Mouse (Mus musculus): ENCODE results near the gene Cabp4. TPM values are rescaled to one million over a fixed set of nuclear protein-coding genes. Genes with fewer than 3 reads are reported as not detected.
A peak's percentile ranks its signal among the peaks of the same experiment; 100 is the strongest.

The Cabp4 gene
- 0.08 and 0.17 TPM in 2 replicates for polyA plus RNA-seq (2012; rRNA removed)

DNA sequence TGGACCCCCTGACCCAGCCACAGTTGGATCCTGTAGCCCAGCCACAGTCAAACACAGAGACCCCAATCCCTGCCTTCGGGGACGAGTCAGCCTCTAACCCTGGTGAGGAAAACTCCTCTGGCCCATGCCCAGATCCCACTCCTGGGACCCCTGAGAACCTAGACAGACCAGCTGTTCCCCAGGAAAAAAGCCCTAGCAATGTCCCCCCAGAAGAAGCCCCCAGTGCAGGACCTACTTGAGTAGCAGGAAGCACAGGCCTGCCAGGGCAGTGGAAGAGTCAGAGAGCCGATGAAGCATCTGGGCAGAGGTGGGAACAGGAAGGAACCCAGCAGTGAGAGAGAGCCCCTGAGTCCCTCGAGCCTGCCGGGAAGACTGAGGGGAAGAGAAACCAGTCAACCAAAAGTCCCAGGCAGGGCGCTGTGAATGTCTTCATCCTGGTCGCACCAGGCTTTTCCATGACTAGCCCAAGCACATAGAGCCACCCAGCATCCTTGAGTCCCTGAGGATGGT is at the start of gene Cabp4:
TSS of gene Cabp4 (minus strand) at position 275 of the 510 bp plus-strand sequence.
- Histone ChIP-seq H3K27ac (ENCODE audit: insufficient read depth, low read length) (no peak within 1 kb of the TSS), H3K4me1 (ENCODE audit: control insufficient read depth, insufficient read depth, low read length) (peaks cover 7% of the 10 kb centered on the region), H3K4me3 (ENCODE audit: insufficient read depth, low read length) (no peak within 1 kb of the TSS)
- TF ChIP-seq CTCF (IDR thresholded peaks at IDR 0.05; ENCODE audit: extremely low read depth, insufficient read depth, low read length) (no peak), POLR2A (IDR thresholded peaks at IDR 0.05; ENCODE audit: extremely low read depth, insufficient read depth, low read length) (no peak)

DNA sequence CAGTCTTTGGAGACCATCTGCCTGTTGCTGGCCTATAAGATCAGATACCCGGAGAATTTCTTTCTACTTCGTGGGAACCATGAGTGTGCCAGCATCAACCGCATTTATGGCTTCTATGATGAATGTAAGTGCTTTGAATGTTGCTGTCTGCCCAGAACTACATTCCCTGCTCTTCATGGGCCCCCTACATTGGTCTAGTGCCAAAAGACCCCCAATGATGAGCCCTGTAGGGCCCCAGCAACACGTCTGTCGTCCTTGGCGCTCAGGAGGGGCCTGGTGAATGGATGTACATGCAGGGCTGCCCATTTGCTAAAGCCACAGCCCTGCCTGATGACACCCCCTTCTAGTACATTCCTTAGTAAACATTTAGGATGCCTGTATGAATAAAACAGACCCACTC is 49.3 kb upstream of the Cabp4 start:
- Histone ChIP-seq H3K4me1 (ENCODE audit: control insufficient read depth, insufficient read depth, low read length) (peaks cover 7% of the 10 kb centered on the region; the same call in 1 of the 2 replicates), H3K27ac (ENCODE audit: insufficient read depth, low read length) (no peak overlapping the region), H3K4me3 (ENCODE audit: insufficient read depth, low read length) (peak overlapping the region; percentile 97)
- TF ChIP-seq CTCF (IDR thresholded peaks at IDR 0.05; ENCODE audit: extremely low read depth, insufficient read depth, low read length) = no peak
- no peak for TF ChIP-seq POLR2A (IDR thresholded peaks at IDR 0.05; ENCODE audit: extremely low read depth, insufficient read depth, low read length)

- peaks cover 7% of the 10 kb centered on the region; the same call in 1 of the 2 replicates for H3K4me1 ChIP-seq (ENCODE audit: control insufficient read depth, insufficient read depth, low read length)
- peak overlapping the region; percentile 97 for H3K4me3 ChIP-seq (ENCODE audit: insufficient read depth, low read length)
- peak overlapping the region; percentile 93 for H3K27ac ChIP-seq (ENCODE audit: insufficient read depth, low read length)
- TF ChIP-seq CTCF (IDR thresholded peaks at IDR 0.05; ENCODE audit: extremely low read depth, insufficient read depth, low read length) (no peak), POLR2A (IDR thresholded peaks at IDR 0.05; ENCODE audit: extremely low read depth, insufficient read depth, low read length) (no peak)
Measured at GRCm38 (mm10) chr19:4192251-4192985, 48.6 kb upstream of the Cabp4 start.

DNA sequence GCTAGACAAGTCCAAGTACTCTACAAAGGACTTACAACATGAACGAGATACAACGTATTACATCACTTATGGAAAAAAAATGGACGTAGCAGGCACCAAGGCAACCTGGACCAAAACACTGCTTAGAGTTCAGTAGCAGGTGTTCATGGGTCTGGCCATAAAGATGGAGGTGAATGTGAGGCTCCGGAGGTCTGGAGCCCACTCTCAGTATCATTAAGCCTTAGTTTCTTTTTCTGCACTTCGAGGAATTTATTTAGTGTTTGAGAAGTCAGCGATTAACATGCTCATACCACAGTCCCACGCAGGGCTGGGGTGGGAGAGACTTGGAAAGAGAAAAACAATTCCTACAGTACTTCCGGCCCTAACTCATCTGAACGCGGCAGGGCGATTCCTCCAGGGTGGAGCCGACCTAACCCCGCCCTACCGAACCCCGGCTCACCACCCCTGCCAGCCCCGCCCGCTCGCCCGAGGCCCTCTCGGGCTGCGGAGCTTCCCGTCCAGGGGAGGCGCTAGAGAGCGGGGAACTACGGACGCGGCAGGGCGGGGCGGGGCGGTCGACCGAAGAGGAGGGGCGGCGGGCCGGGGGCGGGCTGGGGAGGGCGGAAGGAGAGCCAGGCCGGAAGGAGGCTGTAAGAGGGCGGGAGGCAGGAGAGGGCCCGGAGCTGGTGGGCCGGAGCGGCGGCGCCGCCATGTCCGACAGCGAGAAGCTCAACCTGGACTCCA is 47.9 kb upstream of the Cabp4 start, which contains the start of gene Ppp1ca:
TSS of gene Ppp1ca (plus strand) at position 538 of the 723 bp plus-strand sequence.
- TF ChIP-seq POLR2A (IDR thresholded peaks at IDR 0.05; ENCODE audit: extremely low read depth, insufficient read depth, low read length) (peak; percentile 70), CTCF (IDR thresholded peaks at IDR 0.05; ENCODE audit: extremely low read depth, insufficient read depth, low read length) (peak; percentile 43)
- H3K4me3 ChIP-seq (ENCODE audit: insufficient read depth, low read length) = peak within 1 kb of the TSS; percentile 97
- H3K4me1 ChIP-seq (ENCODE audit: control insufficient read depth, insufficient read depth, low read length) = peaks cover 7% of the 10 kb centered on the region; the same call in 1 of the 2 replicates
- peak within 1 kb of the TSS; percentile 93 for H3K27ac ChIP-seq (ENCODE audit: insufficient read depth, low read length)

GRCm38 (mm10) chr19:4190831-4191334 is 47.0 kb upstream of the Cabp4 start, which contains the start of gene Tbc1d10c:
Gene Tbc1d10c (minus strand): TSS chr19:4191284.
- Histone ChIP-seq H3K4me3 (ENCODE audit: insufficient read depth, low read length) (peak within 1 kb of the TSS; percentile 97), H3K27ac (ENCODE audit: insufficient read depth, low read length) (peak within 1 kb of the TSS; percentile 93), H3K4me1 (ENCODE audit: control insufficient read depth, insufficient read depth, low read length) (peaks cover 7% of the 10 kb centered on the region; the same call in 1 of the 2 replicates)
- TF ChIP-seq CTCF (IDR thresholded peaks at IDR 0.05; ENCODE audit: extremely low read depth, insufficient read depth, low read length) (no peak), POLR2A (IDR thresholded peaks at IDR 0.05; ENCODE audit: extremely low read depth, insufficient read depth, low read length) (no peak)

DNA sequence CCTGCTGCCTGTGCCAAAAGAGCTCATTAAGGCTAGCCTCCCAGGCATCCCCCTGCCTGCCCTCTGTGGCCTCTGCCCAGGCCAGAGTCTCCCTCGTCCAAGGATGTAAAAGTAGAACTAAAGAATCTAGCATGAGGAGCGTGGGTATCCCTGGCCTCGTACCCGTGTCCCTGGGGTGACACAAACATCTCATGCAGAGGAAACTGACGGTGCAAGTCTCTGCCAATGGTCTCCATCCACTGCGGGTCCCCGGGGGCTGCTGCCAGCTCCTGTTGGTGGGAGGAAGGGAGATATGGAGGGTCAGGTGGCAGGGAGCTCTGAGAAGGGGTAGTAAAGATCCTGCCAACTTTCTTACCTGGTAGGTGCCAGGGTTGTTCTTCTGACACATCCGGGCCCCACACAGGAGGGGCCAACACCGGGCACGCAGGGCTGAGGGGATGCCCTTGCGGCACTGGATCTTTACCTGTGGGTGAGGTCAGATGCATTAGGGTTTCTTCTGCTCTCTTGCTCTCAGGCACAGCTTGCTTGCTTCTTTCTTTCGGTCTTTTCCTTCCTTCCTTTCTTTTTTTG is 45.3 kb upstream of the Cabp4 start:
- no peak for TF ChIP-seq CTCF (IDR thresholded peaks at IDR 0.05; ENCODE audit: extremely low read depth, insufficient read depth, low read length)
- Histone ChIP-seq H3K27ac (ENCODE audit: insufficient read depth, low read length) (no peak overlapping the region), H3K4me3 (ENCODE audit: insufficient read depth, low read length) (no peak overlapping the region), H3K4me1 (ENCODE audit: control insufficient read depth, insufficient read depth, low read length) (peaks cover 5% of the 10 kb centered on the region; the same call in 1 of the 2 replicates)

GRCm38 (mm10) chr19:4187303-4187702 is 43.5 kb upstream of the Cabp4 start:
- no peak for TF ChIP-seq POLR2A (IDR thresholded peaks at IDR 0.05; ENCODE audit: extremely low read depth, insufficient read depth, low read length)
- TF ChIP-seq CTCF (IDR thresholded peaks at IDR 0.05; ENCODE audit: extremely low read depth, insufficient read depth, low read length) = no peak
- Histone ChIP-seq H3K27ac (ENCODE audit: insufficient read depth, low read length) (no peak overlapping the region), H3K4me1 (ENCODE audit: control insufficient read depth, insufficient read depth, low read length) (peaks cover 2% of the 10 kb centered on the region; the same call in 1 of the 2 replicates), H3K4me3 (ENCODE audit: insufficient read depth, low read length) (no peak overlapping the region)

DNA sequence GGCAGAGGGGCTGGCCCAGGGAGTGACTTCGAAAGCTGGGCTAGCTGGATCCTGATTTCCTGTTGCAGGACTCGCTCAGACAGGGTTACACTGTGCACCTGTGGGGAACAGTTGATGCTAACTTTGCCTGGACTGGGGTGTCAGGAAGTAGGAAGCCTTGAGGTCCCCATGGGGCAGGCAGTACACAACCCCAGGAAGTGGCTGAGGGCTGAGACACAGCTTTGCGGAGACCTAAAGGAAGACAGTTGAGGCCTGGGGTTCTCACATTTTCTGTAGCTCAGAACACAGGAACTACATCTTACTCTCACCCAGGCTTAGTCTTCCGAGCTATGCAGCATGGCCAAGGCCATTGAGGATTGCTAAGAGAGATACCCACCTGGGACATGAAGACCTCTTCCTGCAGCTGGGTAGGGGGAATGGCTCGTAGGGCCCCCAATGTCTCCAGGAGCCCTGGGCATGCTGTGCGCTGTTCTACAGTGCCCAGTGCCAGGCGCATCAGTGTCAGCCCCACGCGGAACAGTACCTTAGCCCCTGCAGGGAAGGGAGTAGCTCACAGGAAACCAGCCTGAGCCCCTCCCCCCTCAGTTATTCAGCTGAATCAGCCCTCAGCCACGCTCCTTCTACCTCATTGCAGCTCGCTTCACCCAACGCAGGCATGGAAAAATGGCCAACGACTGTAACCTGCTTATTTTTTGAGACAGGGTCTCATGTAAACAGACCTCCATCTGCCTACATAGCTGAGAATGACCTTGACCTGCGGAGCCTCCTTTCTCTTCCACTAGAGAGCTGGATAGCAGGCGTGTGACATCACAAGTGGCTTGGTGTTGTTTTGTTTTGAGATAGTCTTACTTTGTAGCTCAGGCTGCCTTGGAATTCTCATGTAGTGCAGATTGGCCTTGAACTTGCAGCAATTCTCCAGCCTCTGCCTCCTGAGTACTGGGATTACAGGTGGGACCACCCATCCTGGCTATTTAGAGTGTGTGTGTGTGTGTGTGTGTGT is 41.4 kb upstream of the Cabp4 start:
- Histone ChIP-seq H3K4me1 (ENCODE audit: control insufficient read depth, insufficient read depth, low read length) (peaks cover 4% of the 10 kb centered on the region), H3K4me3 (ENCODE audit: insufficient read depth, low read length) (no peak overlapping the region), H3K27ac (ENCODE audit: insufficient read depth, low read length) (no peak overlapping the region)
- TF ChIP-seq CTCF (IDR thresholded peaks at IDR 0.05; ENCODE audit: extremely low read depth, insufficient read depth, low read length) (no peak), POLR2A (IDR thresholded peaks at IDR 0.05; ENCODE audit: extremely low read depth, insufficient read depth, low read length) (no peak)

All from cortical plate, adult 2 months (tissue).